Mouse (Mus musculus) heart, adult 2 months (tissue): ENCODE data around the gene Rffl. TPM values are rescaled to one million over a fixed set of nuclear protein-coding genes. Genes with fewer than 3 reads are reported as not detected.

Experiments used
- DNase-seq, 2 experiments: peaks; one replicate each; pipeline ENCODE4 v3.0.0; 2021
- H3K27ac ChIP-seq: fragments of 200-600 bp; 2 replicates; pipeline ENCODE4 v1.8.1; 2022
- H3K27me3 ChIP-seq: fragments of 200-500 bp; 2 replicates; pipeline ENCODE4 v1.6.1; 2012; ENCODE audit warnings: mild to moderate bottlenecking, low read length, inconsistent platforms, mixed read lengths; ENCODE audit not compliant: control insufficient read depth, insufficient read depth
- H3K36me3 ChIP-seq: fragments of 200-500 bp; 2 replicates; pipeline ENCODE4 v1.6.1; 2012; ENCODE audit warnings: low read length, inconsistent platforms; ENCODE audit not compliant: control insufficient read depth, insufficient read depth
- H3K4me1 ChIP-seq: fragments of 200-500 bp; 2 replicates; pipeline ENCODE4 v1.6.1; 2011; ENCODE audit warnings: low read length; ENCODE audit not compliant: control insufficient read depth, insufficient read depth
- H3K4me3 ChIP-seq: fragments of 200-600 bp; 2 replicates; pipeline ENCODE4 v1.8.1; 2022
- H3K79me2 ChIP-seq: fragments of 200-500 bp; replicated peaks from 2 replicates; pipeline ENCODE4 v1.6.1; 2012; ENCODE audit warnings: mild to moderate bottlenecking, inconsistent platforms, low read length, moderate library complexity, mixed read lengths; ENCODE audit not compliant: control insufficient read depth, insufficient read depth
- H3K9ac ChIP-seq: fragments of 200-500 bp; 2 replicates; pipeline ENCODE4 v1.6.1; 2012; ENCODE audit warnings: low read depth, mild to moderate bottlenecking, control low read depth, inconsistent platforms, low read length, mixed read lengths
- CTCF ChIP-seq: fragments of 200-600 bp; IDR thresholded peaks from 2 replicates; pipeline ENCODE4 v1.8.1; 2022; ENCODE audit warnings: antibody characterized with exemption, mild to moderate bottlenecking, moderate library complexity
- EP300 ChIP-seq: fragments of 200-500 bp; IDR thresholded peaks from 2 replicates; pipeline ENCODE4 v1.6.1; 2011; ENCODE audit warnings: low read depth, low read length, control low read depth; ENCODE audit not compliant: insufficient read depth
- POLR2A ChIP-seq: fragments of 200-500 bp; IDR thresholded peaks from 2 replicates; pipeline ENCODE4 v1.6.1; 2011; ENCODE audit warnings: mild to moderate bottlenecking, low read depth, low read length, control low read depth; ENCODE audit not compliant: insufficient read depth
- WGBS: fragments of 180-500 bp; shearing (Covaris S2); methylation state at CpG from one replicate; pipeline ENCODE4 v1.1.7; 2018; 5-methylcytosine and 5-hydroxymethylcytosine counted together
- intact Hi-C: fragments of 180-260 bp; cut with DNase I; formaldehyde crosslinking; loops from one replicate; pipeline ENCODE4 v1.15.1; 2025
- polyA plus RNA-seq: library from polyadenylated mRNA; depleted of rRNA; stranded (reverse); fragments of >200 nt; gene quantifications from 2 replicates; pipeline ENCODE4 v1.2.3, GENCODE M21; 2012
- total RNA-seq, 2 experiments: library from RNA; stranded (reverse); gene quantifications; 2 replicates each; pipeline ENCODE4 v1.2.3; 2021

Gene Rffl
- total and polyA plus RNA-seq, 3 experiments = 4.0 to 4.6 (median 4.3) TPM

DNA sequence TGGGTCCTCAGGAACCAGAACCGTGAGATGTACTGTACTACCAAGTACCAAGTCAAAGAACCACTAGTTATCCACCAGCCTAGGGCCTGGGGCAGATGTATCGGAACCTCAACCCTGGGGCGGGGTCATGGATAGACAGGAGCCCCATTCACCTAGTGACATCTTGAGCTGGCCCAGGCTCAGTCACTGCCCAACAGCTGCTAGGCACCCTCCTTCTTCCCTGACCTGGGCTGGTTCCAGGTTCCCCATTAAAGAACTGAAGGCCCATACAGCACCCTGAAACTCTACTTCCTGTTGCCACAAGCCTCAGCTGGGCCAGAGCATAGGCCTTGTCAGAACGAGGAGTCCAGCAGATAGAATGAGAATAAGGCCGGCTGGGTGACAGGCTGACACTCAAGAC, 28.7 kb upstream of the Rffl start:
- no peak for DNase-seq
- WGBS = 87% methylated on average over 5 of the region's 5 CpGs
- intact Hi-C loops = no loop called here
- Histone ChIP-seq H3K27me3 (no peaks in the 10 kb centered on the region), H3K9ac (no peak overlapping the region), H3K79me2 (no peaks in the 10 kb centered on the region), H3K4me3 (no peak overlapping the region), H3K4me1 (no peaks in the 10 kb centered on the region), H3K36me3 (no peaks in the 10 kb centered on the region), H3K27ac (no peak overlapping the region)
- no peak for TF ChIP-seq POLR2A
- no peak for TF ChIP-seq EP300
- TF ChIP-seq CTCF = no peak

GRCm38 (mm10) chr11:82897478-82897877, 26.5 kb upstream of the Rffl start:
- Histone ChIP-seq H3K79me2 (no peaks in the 10 kb centered on the region), H3K36me3 (no peaks in the 10 kb centered on the region), H3K4me3 (no peak overlapping the region), H3K27me3 (no peaks in the 10 kb centered on the region), H3K4me1 (no peaks in the 10 kb centered on the region), H3K9ac (no peak overlapping the region), H3K27ac (no peak overlapping the region)
- no peak for DNase-seq
- WGBS = 54% methylated on average over 10 of the region's 10 CpGs
- intact Hi-C loops = no loop called here
- TF ChIP-seq CTCF (no peak), EP300 (no peak), POLR2A (no peak)

DNA sequence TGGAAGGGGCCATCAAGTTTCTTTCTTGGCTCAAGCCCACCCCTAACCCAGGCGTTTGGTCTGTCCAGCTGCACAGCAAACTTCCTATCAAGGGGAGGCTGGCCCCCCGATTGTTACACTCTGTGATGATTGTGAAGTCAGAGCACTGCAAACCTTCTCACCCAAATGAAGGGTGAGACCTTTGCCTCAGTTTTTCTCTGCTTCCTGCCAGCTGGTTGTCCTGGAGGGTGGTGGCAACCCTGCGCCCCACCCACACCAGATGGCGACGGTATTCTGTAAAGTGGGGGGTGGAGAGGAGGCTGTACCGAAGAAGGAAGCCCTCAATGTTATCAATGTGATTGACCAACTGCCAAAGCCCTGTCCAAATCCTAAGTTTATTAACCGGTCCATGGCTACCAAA, 20.9 kb upstream of the Rffl start, which contains the start of gene Fndc8:
TSS of gene Fndc8 (plus strand) at position 189 of the 400 bp plus-strand sequence.
- H3K79me2 ChIP-seq = no peaks in the 10 kb centered on the region
- no peaks in the 10 kb centered on the region for H3K36me3 ChIP-seq
- H3K4me1 ChIP-seq = 0 out of 2 replicates have a peak, but pooled peaks cover 2% of the 10 kb centered on the region
- H3K9ac ChIP-seq = no peak within 1 kb of the TSS
- H3K4me3 ChIP-seq = no peak within 1 kb of the TSS
- WGBS = 45% methylated on average over 7 of the region's 7 CpGs
- H3K27me3 ChIP-seq = no peaks in the 10 kb centered on the region
- intact Hi-C loops = loop anchor here (1.0 to 5.0 kb wide), 3 partner anchors 73 to 279 kb away; partner anchors contain the start of genes Cct6b and Zfp830
- no peak within 1 kb of the TSS for H3K27ac ChIP-seq
- TF ChIP-seq CTCF (no peak), EP300 (no peak), POLR2A (no peak)
- no peak for DNase-seq

DNA sequence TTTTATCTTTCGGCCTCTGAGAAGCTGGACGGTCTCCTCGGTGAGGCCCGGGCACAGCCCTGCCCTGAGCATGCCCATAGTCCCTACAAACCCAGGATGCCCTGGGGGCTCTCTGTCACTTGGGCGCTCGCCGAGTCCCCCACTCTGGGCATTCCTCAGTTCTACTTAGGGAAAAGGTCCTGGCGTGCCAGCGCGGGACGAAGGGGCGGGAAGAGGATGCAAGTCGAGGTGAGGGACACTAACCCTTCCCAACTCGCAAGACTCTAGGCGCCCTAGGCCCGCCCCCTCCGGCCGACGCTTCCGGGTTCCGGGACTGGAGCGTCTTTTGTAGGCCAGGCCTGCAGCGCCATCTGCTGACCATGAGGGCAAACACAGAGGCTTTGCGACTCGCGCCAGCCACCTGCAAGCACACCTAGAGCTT, 19.3 kb upstream of the Rffl start, which contains the start of gene Rad51d:
TSS of gene Rad51d (minus strand) at position 273 of the 421 bp plus-strand sequence.
- DNase-seq = peak; percentile 93 to 95
- Histone ChIP-seq H3K9ac (peak within 1 kb of the TSS; percentile 77), H3K4me1 (0 out of 2 replicates have a peak, but pooled peaks cover 2% of the 10 kb centered on the region), H3K79me2 (no peaks in the 10 kb centered on the region), H3K27ac (peak within 1 kb of the TSS; percentile 68), H3K4me3 (peak within 1 kb of the TSS; percentile 77), H3K36me3 (no peaks in the 10 kb centered on the region), H3K27me3 (no peaks in the 10 kb centered on the region)
- intact Hi-C loops = loop anchor here (1.0 to 5.0 kb wide), 5 partner anchors 19 to 655 kb away; partner anchors contain the start of genes Cct6b, Rffl and Zfp830
- TF ChIP-seq CTCF (peak; percentile 81), POLR2A (peak; percentile 80), EP300 (peak; percentile 76; the same call in 1 of the 2 replicates)
- under 1% methylated on average over 23 of the region's 26 CpGs for WGBS

DNA sequence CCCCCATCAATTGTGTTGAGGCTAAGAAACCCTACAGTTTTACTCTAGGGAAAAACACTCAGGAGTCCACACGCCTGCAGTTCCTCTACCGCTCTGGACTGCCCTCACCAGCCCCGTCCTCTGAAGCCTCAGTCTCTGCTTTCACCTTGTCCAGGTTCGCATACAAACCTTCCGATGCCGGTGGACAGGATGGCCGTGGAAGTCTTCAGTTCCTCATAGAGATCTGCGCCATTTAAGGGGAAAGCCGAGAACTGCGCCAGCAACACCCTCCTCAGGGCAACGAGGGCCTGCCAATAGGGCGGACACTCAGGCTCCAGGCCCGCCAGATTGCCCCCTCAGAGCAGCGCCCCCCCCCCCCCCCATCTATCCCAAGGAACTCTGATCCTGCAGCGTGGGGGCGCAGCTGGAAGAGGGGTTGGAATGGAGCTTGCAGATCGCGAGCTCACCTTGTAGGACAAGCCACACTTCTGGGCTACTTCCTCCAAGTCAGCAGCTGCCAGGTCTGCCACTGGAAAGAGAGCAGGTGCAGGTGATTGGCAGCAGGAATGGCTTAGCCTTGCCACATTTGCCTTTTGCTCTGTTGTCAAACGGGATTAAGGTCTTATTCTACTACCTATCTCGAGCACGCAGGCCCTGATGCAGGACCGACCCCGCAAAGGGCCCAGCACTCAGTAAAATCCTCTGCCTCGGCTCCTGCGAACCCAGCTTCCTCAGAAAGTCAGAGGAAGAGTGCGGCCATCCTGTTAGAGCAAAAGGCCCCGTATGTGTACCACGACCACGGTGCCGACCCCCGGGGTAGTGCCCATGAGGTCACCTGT, 18.7 kb upstream of the Rffl start:
- peak in 1 of 2 experiments; percentile 34 for DNase-seq
- H3K79me2 ChIP-seq = no peaks in the 10 kb centered on the region

GRCm38 (mm10) chr11:82888491-82888946, 17.5 kb upstream of the Rffl start:
- H3K4me3 ChIP-seq = no peak overlapping the region
- H3K36me3 ChIP-seq = no peaks in the 10 kb centered on the region
- no peaks in the 10 kb centered on the region for H3K27me3 ChIP-seq
- 0 out of 2 replicates have a peak, but pooled peaks cover 2% of the 10 kb centered on the region for H3K4me1 ChIP-seq
- no peak for TF ChIP-seq POLR2A
- TF ChIP-seq CTCF = no peak
- TF ChIP-seq EP300 = no peak
- no peaks in the 10 kb centered on the region for H3K79me2 ChIP-seq
- intact Hi-C loops = no loop called here
- no peak for DNase-seq
- no peak overlapping the region for H3K27ac ChIP-seq
- no peak overlapping the region for H3K9ac ChIP-seq
- WGBS = 58% methylated on average over 10 of the region's 10 CpGs

More for the DNA sequence above, 18.7 kb upstream of the Rffl start:
- TF ChIP-seq CTCF (no peak), EP300 (no peak)
- no peaks in the 10 kb centered on the region for H3K36me3 ChIP-seq
- intact Hi-C loops = loop anchor here (1.0 to 5.0 kb wide), 5 partner anchors 18 to 654 kb away; partner anchors contain the start of genes Cct6b, Rffl and Zfp830
- peak overlapping the region; percentile 77 for H3K9ac ChIP-seq
- H3K27me3 ChIP-seq = no peaks in the 10 kb centered on the region
- WGBS = 3% methylated on average over 31 of the region's 31 CpGs
- H3K4me3 ChIP-seq = peak overlapping the region; percentile 77
- 0 out of 2 replicates have a peak, but pooled peaks cover 2% of the 10 kb centered on the region for H3K4me1 ChIP-seq
- H3K27ac ChIP-seq = peak overlapping the region; percentile 68
